Mouse (Mus musculus) brain, embryonic 14.5 days (tissue): ENCODE measurements around the gene Gm9936. TPM values are rescaled to one million over a fixed set of nuclear protein-coding genes. Genes with fewer than 3 reads are reported as not detected.
"Not testable (repeated sequence)": the region's sequence is repeated elsewhere in the genome, so short reads cannot be mapped to it uniquely, and the experiment has no call there.

Experiments
- DNase-seq: peaks from one replicate; pipeline ENCODE4 v3.0.0-alpha.2; 2011; ENCODE audit warnings: low read depth
- CTCF ChIP-seq: fragments of 200-500 bp; IDR thresholded peaks from 2 replicates; pipeline ENCODE4 v1.5.1; 2012; ENCODE audit warnings: inconsistent platforms, mild to moderate bottlenecking, moderate library complexity, borderline replicate concordance; ENCODE audit not compliant: insufficient read depth, insufficient read length; ENCODE audit errors: extremely low read depth
- POLR2A ChIP-seq: fragments of 200-500 bp; IDR thresholded peaks from 2 replicates; pipeline ENCODE4 v1.6.1; 2012; ENCODE audit warnings: mild to moderate bottlenecking, inconsistent platforms, borderline replicate concordance; ENCODE audit not compliant: poor library complexity, insufficient read depth, insufficient read length, severe bottlenecking; ENCODE audit errors: extremely low read depth
- polyA plus RNA-seq: library from polyadenylated mRNA; depleted of rRNA; stranded (reverse); fragments of >200 nt; gene quantifications from 2 replicates; pipeline ENCODE4 v1.2.3, GENCODE M21; 2012; rRNA removed

Gm9936 gene
- polyA plus RNA-seq: 1.9 and 2.6 TPM in 2 replicates

- no peak for DNase-seq
- TF ChIP-seq POLR2A (no peak), CTCF (no peak)
Observed at GRCm38 (mm10) chr5:114858582-114858981, at the start of gene Gm9936. Gm9936 (minus strand) TSS chr5:114858682.

DNA sequence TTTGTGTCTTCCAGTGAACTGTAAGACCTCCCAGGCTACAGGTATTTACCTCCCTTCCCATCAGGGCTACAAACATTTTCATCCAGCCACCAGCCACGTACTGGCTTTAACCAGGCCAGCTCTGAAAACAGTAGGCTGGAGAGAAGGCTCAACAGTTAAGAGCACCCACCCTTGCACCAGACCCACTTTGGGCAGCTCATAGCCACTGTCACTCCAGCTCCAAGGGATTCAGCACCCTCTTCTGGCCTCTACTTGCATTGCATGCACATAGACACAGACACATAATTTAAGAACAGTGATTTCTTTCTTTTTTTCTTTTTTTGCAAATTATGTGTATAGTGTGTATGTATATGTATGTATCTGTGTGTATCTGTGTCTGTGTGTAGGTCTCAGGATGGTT is 43.9 kb upstream of the Gm9936 start:
- DNase-seq: peak; percentile 60
- TF ChIP-seq CTCF (peak; percentile 64), POLR2A (no peak)

DNA sequence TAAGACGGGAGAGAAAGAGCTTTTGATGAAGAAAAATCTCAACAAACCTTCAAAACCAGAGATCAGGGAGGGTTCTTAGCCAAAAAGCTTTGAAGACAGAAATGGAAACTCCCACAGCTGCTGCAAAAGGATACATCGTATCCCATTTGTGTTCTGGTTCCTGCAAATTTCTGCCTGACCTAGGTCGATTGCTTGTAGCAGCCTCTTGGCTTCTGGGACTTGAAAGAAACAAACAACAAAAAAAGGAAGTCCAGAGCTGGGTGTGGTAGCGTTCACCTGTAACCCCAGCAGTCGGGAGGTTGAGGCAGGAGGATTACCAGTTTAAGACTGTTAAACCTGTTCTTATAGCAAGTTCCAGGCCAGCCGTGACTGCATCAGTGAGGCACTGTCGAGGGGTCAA is 40.4 kb upstream of the Gm9936 start:
- no peak for DNase-seq
- no peak for TF ChIP-seq CTCF
- TF ChIP-seq POLR2A: no peak

DNA sequence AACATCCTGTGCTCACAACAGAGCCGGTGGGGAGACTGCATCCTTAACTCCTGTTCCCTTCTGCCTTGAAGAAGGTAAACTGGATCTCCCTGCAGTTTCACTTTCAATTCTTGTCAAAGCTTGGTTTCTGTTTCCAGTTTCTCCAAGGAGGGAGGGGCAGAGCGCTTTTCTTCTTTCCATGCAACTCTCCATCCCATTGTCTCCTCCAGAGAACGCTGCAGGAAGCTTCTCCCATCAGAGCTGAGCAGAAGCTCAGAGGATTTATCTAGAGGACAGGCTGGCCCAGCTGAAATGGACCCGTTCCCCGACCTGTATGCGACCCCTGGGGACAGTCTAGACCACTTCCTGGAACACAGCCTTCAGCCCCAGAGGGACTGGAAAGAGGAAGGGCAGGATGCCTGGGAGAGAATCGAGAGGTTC is 38.9 kb upstream of the Gm9936 start:
- TF ChIP-seq CTCF (no peak), POLR2A (no peak)

DNA sequence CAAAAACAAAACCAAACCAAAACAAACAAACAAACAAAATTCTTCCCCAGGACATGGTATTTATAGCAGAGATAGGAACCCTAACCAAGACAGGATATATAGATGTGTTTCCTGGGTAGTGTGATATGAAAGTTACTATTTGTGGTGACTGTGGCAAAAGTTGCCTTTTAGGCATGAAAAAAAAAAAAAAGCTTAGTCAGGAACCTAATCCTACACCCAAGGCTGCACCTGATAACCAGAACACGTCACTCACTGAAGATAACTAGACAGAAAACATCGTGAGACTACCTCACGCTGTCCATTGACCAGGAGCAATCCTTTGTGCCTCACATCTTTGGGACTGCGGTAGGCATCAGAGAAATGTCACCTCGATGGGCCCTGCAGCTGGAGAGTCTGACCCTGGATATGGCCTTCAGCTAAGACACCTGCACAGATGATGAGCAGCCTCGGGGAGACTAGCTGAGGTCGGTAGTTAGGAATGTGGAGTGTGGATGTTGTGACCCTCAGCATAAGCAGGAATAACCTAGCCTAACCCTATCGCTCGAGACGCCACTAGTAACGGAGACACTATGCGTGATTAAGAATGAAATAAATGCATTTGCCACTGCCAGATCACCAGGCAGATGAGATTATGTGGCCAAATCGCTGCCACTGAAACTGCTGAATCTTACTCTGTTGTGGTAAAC is 38.3 kb upstream of the Gm9936 start, which contains the start of gene Oasl2:
TSS of gene Oasl2 (plus strand) at position 249 of the 686 bp plus-strand sequence.
- TF ChIP-seq POLR2A (no peak), CTCF (no peak)
- no peak for DNase-seq

More for the DNA sequence above, 38.9 kb upstream of the Gm9936 start:
- DNase-seq: no peak

DNA sequence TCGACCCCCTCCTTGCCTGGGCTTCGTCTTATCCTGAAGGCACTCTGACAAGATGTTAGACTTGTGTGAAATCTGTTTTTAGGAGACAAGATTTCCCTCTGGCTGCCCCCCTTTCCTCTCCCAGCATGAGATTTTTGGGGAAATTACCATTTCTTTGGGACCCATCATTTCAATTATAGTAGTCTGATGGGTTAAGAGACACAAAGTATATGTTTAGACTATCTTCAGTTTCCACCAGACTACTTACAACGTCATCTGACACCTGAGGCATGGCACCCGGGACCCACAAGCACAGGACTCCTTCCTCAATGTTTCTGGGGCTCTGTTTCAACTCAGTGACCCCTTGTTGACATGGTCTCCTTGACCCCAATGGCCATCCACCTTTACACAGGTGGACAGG is 37.1 kb upstream of the Gm9936 start:
- TF ChIP-seq CTCF (no peak), POLR2A (no peak)
- no peak for DNase-seq

DNA sequence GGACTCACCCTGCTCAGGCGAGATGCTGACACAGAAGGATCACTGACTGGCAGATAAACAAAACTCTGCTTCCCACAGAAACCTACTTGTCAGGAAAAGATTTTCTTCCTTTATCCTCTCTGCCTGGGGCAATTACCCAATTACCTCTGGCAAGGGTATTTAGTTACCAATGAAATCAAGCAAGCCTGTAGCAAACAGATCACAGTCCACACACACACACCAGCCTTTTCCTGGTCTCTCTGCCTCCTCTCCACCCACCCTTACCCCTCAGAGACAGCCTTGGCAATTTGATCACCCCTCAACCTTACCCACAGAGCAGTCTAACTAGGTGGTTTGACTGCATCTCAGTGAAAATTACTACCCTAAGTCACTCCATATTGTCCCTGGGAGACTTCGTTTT is 30.5 kb upstream of the Gm9936 start:
- TF ChIP-seq POLR2A (no peak), CTCF (no peak)
- DNase-seq: no peak

DNA sequence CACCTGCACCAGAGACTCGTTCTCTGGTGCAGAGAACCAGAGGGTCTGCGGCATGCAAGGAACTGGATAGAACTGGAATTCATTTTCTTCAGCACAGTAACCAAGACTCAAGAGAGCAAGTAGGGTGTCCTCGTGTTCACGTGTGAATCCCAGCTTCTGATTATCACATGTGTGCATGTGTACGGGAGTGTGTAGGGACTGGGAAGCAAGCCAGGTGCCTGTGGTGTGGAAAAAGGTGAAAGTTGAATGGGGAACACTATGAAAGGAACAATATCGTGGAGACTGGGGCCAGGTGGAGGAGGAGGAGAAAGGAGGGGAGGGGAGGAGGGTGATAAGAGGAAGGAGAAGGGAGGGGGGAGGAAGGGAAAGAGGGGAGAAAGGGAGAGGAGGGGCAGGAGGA is 28.3 kb upstream of the Gm9936 start:
- DNase-seq: no peak
- TF ChIP-seq CTCF (no peak), POLR2A (no peak)

- TF ChIP-seq CTCF: no peak
- no peak for TF ChIP-seq POLR2A
- no peak for DNase-seq
Observed at GRCm38 (mm10) chr5:114883022-114883421, 24.5 kb upstream of the Gm9936 start.

DNA sequence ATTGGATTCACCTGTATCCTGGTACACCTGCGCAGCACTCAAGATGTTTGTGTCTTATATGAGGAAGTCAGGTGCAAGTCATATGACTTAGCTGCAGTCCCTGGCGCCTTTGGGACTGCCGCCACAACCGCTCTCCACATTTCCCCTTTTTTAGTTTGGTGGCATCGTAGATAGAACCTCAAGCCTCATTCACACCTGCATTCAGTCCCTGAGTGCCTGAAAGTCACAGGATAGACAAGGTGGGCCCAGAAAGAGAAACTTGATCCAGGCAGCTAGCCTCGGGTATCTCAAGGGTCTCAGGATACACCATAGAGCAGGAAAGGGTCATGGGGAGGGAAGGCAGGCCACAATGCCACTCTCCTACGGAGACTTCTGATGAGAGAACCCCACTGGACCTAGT is 23.8 kb upstream of the Gm9936 start:
- not testable (repeated sequence) for DNase-seq

- DNase-seq: no peak
- TF ChIP-seq POLR2A (no peak), CTCF (no peak)
Observed at GRCm38 (mm10) chr5:114879399-114879798, 20.9 kb upstream of the Gm9936 start.

DNA sequence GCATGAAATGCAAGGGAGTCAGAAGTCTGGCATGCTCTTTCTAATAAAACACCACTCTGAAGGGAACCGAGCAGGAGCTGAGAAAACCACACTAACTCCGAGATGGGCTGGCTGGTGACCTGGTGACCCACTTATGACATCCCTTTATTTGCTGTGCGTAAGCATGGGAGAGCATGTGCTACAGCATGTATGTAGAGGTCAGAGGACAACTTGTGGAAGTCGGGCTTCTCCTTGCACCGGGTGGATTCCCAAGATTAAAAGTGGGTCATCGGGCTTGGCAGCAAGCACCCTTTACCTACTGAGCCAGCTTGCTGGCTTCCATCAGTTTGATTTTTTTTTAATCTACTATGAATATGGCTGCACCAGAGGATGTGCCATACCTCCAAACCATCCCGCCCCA is 19.0 kb upstream of the Gm9936 start:
- no peak for TF ChIP-seq CTCF
- TF ChIP-seq POLR2A: no peak
- DNase-seq: no peak
